Mouse (Mus musculus) midbrain, embryonic 12.5 days (tissue): Measurements from ENCODE around the gene Mettl23. TPM values are rescaled to one million over a fixed set of nuclear protein-coding genes. Genes with fewer than 3 reads are reported as not detected.
"Not testable (repeated sequence)": the region's sequence is repeated elsewhere in the genome, so short reads cannot be mapped to it uniquely, and the experiment has no call there.

Source experiments
- ATAC-seq: fragments of 200-750 bp; cut with Nextera tagmentation; 2 replicates; pipeline ENCODE4 v1.8.0; 2017; ENCODE audit warnings: low read depth, moderate TSS enrichment, moderate library complexity; ENCODE audit not compliant: low FRiP score
- H3K27ac ChIP-seq: fragments of 300-500 bp; sonication (generic); replicated peaks from 2 replicates; pipeline ENCODE4 v1.5.1; 2016; ENCODE audit warnings: mild to moderate bottlenecking
- H3K27me3 ChIP-seq: fragments of 300-500 bp; sonication (generic); 2 replicates; pipeline ENCODE4 v1.6.1; 2016; ENCODE audit warnings: mild to moderate bottlenecking
- H3K36me3 ChIP-seq: fragments of 300-500 bp; sonication (generic); 2 replicates; pipeline ENCODE4 v1.6.1; 2016
- H3K4me1 ChIP-seq: fragments of 300-500 bp; sonication (generic); 2 replicates; pipeline ENCODE4 v1.6.1; 2016
- H3K4me2 ChIP-seq: fragments of 300-500 bp; sonication (generic); replicated peaks from 2 replicates; pipeline ENCODE4 v1.6.1; 2016; ENCODE audit warnings: mild to moderate bottlenecking, moderate library complexity
- H3K4me3 ChIP-seq: fragments of 300-500 bp; sonication (generic); 2 replicates; pipeline ENCODE4 v1.5.1; 2016; ENCODE audit warnings: mild to moderate bottlenecking
- H3K9ac ChIP-seq: fragments of 300-500 bp; sonication (generic); replicated peaks from 2 replicates; pipeline ENCODE4 v1.6.1; 2016; ENCODE audit warnings: mild to moderate bottlenecking, moderate library complexity
- H3K9me3 ChIP-seq: fragments of 300-500 bp; sonication (generic); 2 replicates; pipeline ENCODE4 v1.6.1; 2016; ENCODE audit warnings: mild to moderate bottlenecking
- WGBS: fragments of 180-500 bp; shearing (Covaris S2); methylation state at CpG from one replicate; pipeline ENCODE4 v1.1.7; 2016; 5-methylcytosine and 5-hydroxymethylcytosine counted together
- polyA plus RNA-seq: library from polyadenylated mRNA; unstranded; fragments of >200 nt; fragmentation: Nextera tagmentation; extraction: Ambion mirVana; gene quantifications from 2 replicates; pipeline ENCODE4 v1.2.1, GENCODE M21; 2016

Mettl23 gene
- polyA plus RNA-seq, 1 experiment from 2014 or later: 72.3 TPM

- Histone ChIP-seq H3K4me2 (no peak overlapping the region), H3K9ac (no peak overlapping the region), H3K4me3 (no peak overlapping the region), H3K36me3 (peaks cover 71% of the 10 kb centered on the region), H3K27ac (no peak overlapping the region), H3K27me3 (no peaks in the 10 kb centered on the region), H3K9me3 (no peaks in the 10 kb centered on the region), H3K4me1 (peaks cover 30% of the 10 kb centered on the region)
- ATAC-seq: no peak
- 93% methylated on average over 14 of the region's 14 CpGs for WGBS
Measured at GRCm38 (mm10) chr11:116838936-116839335, 4.1 kb upstream of the Mettl23 start.

- Histone ChIP-seq H3K4me1 (peaks cover 36% of the 10 kb centered on the region), H3K27me3 (no peaks in the 10 kb centered on the region), H3K36me3 (peaks cover 65% of the 10 kb centered on the region), H3K4me2 (no peak overlapping the region), H3K9me3 (no peaks in the 10 kb centered on the region), H3K4me3 (no peak overlapping the region), H3K27ac (no peak overlapping the region), H3K9ac (0 out of 2 replicates have a peak overlapping the region, but pooled peaks have one; percentile 17)
- no peak for ATAC-seq
- WGBS: 81% methylated on average over 7 of the region's 7 CpGs
Measured at GRCm38 (mm10) chr11:116839601-116840000, 3.5 kb upstream of the Mettl23 start.

GRCm38 (mm10) chr11:116840748-116841147 lies 2.3 kb upstream of the Mettl23 start:
- Histone ChIP-seq H3K4me2 (peak overlapping the region; percentile 81), H3K27ac (no peak overlapping the region; the same call in 1 of the 2 replicates), H3K4me3 (peak overlapping the region; percentile 79), H3K27me3 (no peaks in the 10 kb centered on the region), H3K36me3 (peaks cover 54% of the 10 kb centered on the region), H3K9ac (peak overlapping the region; percentile 80), H3K4me1 (peaks cover 37% of the 10 kb centered on the region), H3K9me3 (no peaks in the 10 kb centered on the region)
- no peak for ATAC-seq
- 95% methylated on average over 4 of the region's 4 CpGs for WGBS

GRCm38 (mm10) chr11:116842531-116843260 lies 382 bp upstream of the Mettl23 start:
- peak; percentile 48; the same call in 1 of the 2 replicates for ATAC-seq
- H3K9me3 ChIP-seq: no peaks in the 10 kb centered on the region
- H3K27ac ChIP-seq: peak overlapping the region; percentile 97
- H3K4me2 ChIP-seq: peak overlapping the region; percentile 81
- under 1% methylated on average over 71 of the region's 73 CpGs for WGBS
- H3K4me1 ChIP-seq: peaks cover 45% of the 10 kb centered on the region
- peaks cover 36% of the 10 kb centered on the region for H3K36me3 ChIP-seq
- H3K9ac ChIP-seq: peak overlapping the region; percentile 80
- no peaks in the 10 kb centered on the region for H3K27me3 ChIP-seq
- peak overlapping the region; percentile 79 for H3K4me3 ChIP-seq

- WGBS: 79% methylated on average over 4 of the region's 4 CpGs
- peaks cover 33% of the 10 kb centered on the region for H3K4me1 ChIP-seq
- H3K9ac ChIP-seq: no peak overlapping the region
- H3K4me2 ChIP-seq: no peak overlapping the region
- H3K27ac ChIP-seq: 0 out of 2 replicates have a peak overlapping the region, but pooled peaks have one; percentile 6
- no peaks in the 10 kb centered on the region for H3K27me3 ChIP-seq
- H3K4me3 ChIP-seq: no peak overlapping the region
- no peaks in the 10 kb centered on the region for H3K9me3 ChIP-seq
- no peak for ATAC-seq
- peaks cover 31% of the 10 kb centered on the region for H3K36me3 ChIP-seq
Measured at GRCm38 (mm10) chr11:116846593-116847181, 3.6 kb downstream of the Mettl23 start.

GRCm38 (mm10) chr11:116847187-116848085 lies 4.4 kb downstream of the Mettl23 start:
- no peak for ATAC-seq
- peaks cover 31% of the 10 kb centered on the region for H3K36me3 ChIP-seq

GRCm38 (mm10) chr11:116848086-116848876 lies 5.2 kb downstream of the Mettl23 start:
- H3K36me3 ChIP-seq: peaks cover 31% of the 10 kb centered on the region
- 87% methylated on average over 5 of the region's 5 CpGs for WGBS
- peaks cover 28% of the 10 kb centered on the region for H3K4me1 ChIP-seq

More at GRCm38 (mm10) chr11:116847187-116848085, 4.4 kb downstream of the Mettl23 start:
- Histone ChIP-seq H3K9me3 (no peaks in the 10 kb centered on the region), H3K27me3 (no peaks in the 10 kb centered on the region), H3K27ac (no peak overlapping the region), H3K9ac (no peak overlapping the region), H3K4me2 (no peak overlapping the region), H3K4me1 (peaks cover 28% of the 10 kb centered on the region), H3K4me3 (no peak overlapping the region)
- whole genome bisulfite sequencing: 92% methylated on average over 3 of the region's 3 CpGs

GRCm38 (mm10) chr11:116848877-116849178 lies 5.8 kb downstream of the Mettl23 start:
- H3K4me1 ChIP-seq: peaks cover 27% of the 10 kb centered on the region
- peaks cover 31% of the 10 kb centered on the region for H3K36me3 ChIP-seq
- not testable (repeated sequence) for H3K9ac ChIP-seq, H3K9me3 ChIP-seq, H3K4me3 ChIP-seq, H3K4me2 ChIP-seq, ATAC-seq, H3K27me3 ChIP-seq, H3K27ac ChIP-seq
- 79% methylated on average over 2 of the region's 2 CpGs for WGBS

More at GRCm38 (mm10) chr11:116848086-116848876, 5.2 kb downstream of the Mettl23 start:
- no peaks in the 10 kb centered on the region for H3K9me3 ChIP-seq
- no peak for ATAC-seq
- no peak overlapping the region for H3K9ac ChIP-seq
- no peak overlapping the region for H3K4me3 ChIP-seq
- no peaks in the 10 kb centered on the region for H3K27me3 ChIP-seq
- H3K27ac ChIP-seq: no peak overlapping the region
- H3K4me2 ChIP-seq: no peak overlapping the region

GRCm38 (mm10) chr11:116849587-116849986 lies 6.5 kb downstream of the Mettl23 start:
- Histone ChIP-seq H3K9me3 (no peaks in the 10 kb centered on the region), H3K4me3 (no peak overlapping the region), H3K27ac (no peak overlapping the region), H3K4me2 (no peak overlapping the region), H3K4me1 (peaks cover 26% of the 10 kb centered on the region), H3K27me3 (no peaks in the 10 kb centered on the region), H3K36me3 (peaks cover 31% of the 10 kb centered on the region), H3K9ac (no peak overlapping the region)
- no peak for ATAC-seq

- no peaks in the 10 kb centered on the region for H3K27me3 ChIP-seq
- H3K27ac ChIP-seq: no peak overlapping the region
- no peaks in the 10 kb centered on the region for H3K9me3 ChIP-seq
- H3K36me3 ChIP-seq: peaks cover 31% of the 10 kb centered on the region
- ATAC-seq: no peak
- 0 out of 2 replicates have a peak overlapping the region, but pooled peaks have one; percentile 24 for H3K9ac ChIP-seq
- 69% methylated on average over 4 of the region's 4 CpGs for WGBS
- peak overlapping the region; percentile 21; the same call in 1 of the 2 replicates for H3K4me3 ChIP-seq
- H3K4me2 ChIP-seq: peak overlapping the region; percentile 84
- peaks cover 30% of the 10 kb centered on the region for H3K4me1 ChIP-seq
Measured at GRCm38 (mm10) chr11:116850085-116850484, 7.0 kb downstream of the Mettl23 start.

- 40% methylated on average over 6 of the region's 6 CpGs for WGBS
- Histone ChIP-seq H3K9ac (peak overlapping the region; percentile 99), H3K4me1 (peaks cover 30% of the 10 kb centered on the region), H3K9me3 (no peaks in the 10 kb centered on the region), H3K4me2 (peak overlapping the region; percentile 84), H3K4me3 (peak overlapping the region; percentile 92), H3K36me3 (peaks cover 33% of the 10 kb centered on the region), H3K27me3 (no peaks in the 10 kb centered on the region), H3K27ac (no peak overlapping the region)
- ATAC-seq: no peak
Measured at GRCm38 (mm10) chr11:116850833-116851477, 7.9 kb downstream of the Mettl23 start.
